Mouse (Mus musculus) heart, postnatal 25 days (tissue): ENCODE measurements around the gene Crx. TPM values are rescaled to one million over a fixed set of nuclear protein-coding genes. Genes with fewer than 3 reads are reported as not detected.
"Not testable (repeated sequence)": the region's sequence is repeated elsewhere in the genome, so short reads cannot be mapped to it uniquely, and the experiment has no call there.

ENCODE experiments used
- DNase-seq: peaks from one replicate; pipeline ENCODE4 v3.0.0; 2022; ENCODE audit warnings: low spot score
- intact Hi-C: fragments of 180-260 bp; cut with DNase I; formaldehyde crosslinking; loops from one replicate; pipeline ENCODE4 v1.15.1; 2025
- total RNA-seq, 2 experiments: library from RNA; stranded (reverse); gene quantifications; 2 replicates each; pipeline ENCODE4 v1.2.3; 2021

The Crx gene
- not detected for total RNA-seq

DNA sequence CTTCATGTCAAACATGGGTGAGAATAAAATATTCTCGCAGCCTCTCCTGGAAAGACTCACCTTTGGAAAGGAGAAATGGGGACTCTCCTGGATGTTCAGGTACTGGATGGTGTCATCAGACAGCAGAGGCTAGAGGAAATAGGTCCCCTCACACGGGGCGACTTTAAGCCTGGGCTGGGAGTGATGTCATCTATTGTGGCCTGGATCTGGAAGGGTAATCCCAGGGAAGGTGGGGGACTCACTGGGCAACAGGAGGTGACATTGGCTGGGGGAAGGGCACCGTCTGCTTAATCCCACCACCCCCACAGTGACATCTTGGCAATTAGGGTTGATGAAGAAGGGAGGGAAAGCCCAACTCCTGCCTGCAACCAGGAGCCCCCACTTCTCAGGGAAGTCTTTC, at the start of gene Crx:
Crx (minus strand) TSS at position 213 of the 400 bp plus-strand sequence.
- DNase-seq = no peak
- intact Hi-C loops = no loop called here

DNA sequence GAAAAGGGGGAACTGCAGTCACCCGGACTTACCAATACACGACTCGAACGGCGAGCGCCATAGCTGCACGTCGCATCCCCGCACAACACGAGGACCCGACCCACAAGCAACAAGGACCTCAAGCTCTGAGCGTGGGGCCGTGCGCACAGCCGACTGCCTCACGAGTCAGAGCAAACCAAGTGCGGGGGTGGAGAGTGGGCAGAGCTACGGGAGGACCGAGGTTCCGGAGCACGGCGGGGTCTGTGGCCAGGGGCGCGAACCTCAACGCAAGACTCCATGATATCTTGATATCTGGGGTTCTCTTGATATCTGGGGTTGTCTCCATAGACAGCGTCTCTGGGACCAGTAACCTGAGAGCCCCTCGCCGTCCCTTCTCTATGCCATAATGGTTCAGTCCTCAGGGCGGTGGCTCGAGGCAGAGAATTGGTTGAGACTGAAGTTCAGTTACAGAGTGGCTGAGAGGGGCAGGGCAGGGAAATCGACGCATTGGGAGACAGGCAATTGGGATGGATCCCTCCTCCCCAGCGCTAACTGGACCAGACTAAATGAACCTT, 42.5 kb upstream of the Crx start, which contains the start of gene Selenow:
Selenow (minus strand) TSS at position 183 of the 554 bp plus-strand sequence.
- peak; percentile 81 for DNase-seq
- intact Hi-C loops = no loop called here

DNA sequence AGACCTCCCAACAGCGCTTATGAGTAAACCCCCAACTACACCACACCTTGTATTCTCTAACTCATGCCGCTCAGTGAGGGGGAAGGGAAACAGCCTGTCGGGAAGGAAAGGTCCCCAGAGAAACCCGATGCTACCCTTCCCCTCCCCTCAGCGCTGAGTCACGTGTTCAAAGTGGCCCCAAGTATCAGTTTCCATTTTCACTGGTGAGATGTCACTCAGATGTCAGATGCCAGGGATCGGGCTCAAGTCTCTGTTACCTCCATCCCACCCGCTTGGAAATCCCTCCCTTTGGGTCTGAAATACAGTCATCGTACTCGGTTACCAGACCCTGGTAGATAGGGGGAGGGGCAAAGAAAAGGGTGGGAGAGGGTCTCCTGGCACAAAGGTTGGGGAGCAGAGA, 42.0 kb upstream of the Crx start:
- intact Hi-C loops = no loop called here
- DNase-seq = peak; percentile 13

DNA sequence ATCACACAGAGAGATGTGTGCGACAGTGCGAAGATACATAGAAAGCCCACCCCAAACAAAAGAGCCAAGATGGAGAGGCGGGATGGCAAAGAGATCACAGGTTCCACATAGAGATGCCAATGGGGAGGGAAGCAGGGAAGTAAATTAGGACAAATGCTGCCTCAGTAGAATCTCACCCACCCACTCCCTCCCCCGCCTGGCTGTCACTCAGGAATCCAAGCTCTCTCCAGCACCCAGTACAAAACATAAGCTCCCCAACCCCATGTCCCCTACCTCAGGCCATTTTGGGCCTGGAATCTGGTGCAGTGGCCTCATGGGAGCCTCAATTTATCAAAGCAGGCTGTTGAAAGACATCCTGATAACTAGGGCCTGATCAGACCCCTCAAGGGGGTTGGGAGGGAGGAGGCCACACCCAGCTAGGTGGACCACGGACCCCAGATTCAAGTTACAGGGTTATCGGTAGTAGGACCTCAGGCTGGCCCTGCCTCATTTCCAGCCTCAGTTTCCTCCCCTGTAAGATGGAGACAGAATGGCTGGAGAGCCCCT, 41.0 kb upstream of the Crx start:
- intact Hi-C loops = no loop called here
- DNase-seq = no peak

DNA sequence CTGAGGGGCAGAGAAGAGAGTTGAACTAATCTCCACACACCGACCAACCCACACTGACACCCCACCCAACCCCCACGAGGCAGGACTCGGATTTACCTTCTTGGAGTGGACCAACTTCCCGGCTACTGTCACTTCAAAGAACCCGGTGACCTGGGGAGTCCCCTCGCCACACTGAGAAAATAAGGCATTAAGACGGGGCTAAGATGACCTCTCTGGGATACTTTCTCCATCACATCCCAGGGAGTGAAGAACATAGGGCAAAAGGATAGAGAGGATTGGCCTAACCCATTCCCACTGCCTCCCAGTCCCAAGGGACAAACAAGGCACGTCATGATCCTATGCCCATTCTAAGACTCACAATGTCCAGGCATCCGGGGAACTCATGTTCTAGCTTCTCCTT, 40.2 kb upstream of the Crx start:
- intact Hi-C loops = no loop called here
- DNase-seq = no peak

DNA sequence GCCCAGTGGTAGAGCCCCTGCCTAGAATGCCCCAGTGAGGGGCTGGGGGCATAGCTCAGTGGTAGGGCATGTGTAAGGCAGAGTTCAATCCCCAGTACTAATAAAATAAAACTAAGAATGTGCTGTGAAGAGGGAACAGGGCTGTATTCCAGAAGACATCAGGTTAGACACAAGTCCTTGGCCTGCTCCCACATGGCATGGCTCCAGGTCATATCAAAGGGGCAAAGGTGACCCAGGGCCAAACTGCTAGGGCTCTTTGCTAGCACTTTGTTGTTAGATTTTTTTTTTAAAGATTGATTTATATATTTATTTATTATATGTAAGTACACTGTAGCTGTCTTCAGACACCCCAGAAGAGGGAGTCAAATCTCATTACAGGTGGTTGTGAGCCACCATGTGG, 38.6 kb upstream of the Crx start:
- intact Hi-C loops = no loop called here
- no peak for DNase-seq

DNA sequence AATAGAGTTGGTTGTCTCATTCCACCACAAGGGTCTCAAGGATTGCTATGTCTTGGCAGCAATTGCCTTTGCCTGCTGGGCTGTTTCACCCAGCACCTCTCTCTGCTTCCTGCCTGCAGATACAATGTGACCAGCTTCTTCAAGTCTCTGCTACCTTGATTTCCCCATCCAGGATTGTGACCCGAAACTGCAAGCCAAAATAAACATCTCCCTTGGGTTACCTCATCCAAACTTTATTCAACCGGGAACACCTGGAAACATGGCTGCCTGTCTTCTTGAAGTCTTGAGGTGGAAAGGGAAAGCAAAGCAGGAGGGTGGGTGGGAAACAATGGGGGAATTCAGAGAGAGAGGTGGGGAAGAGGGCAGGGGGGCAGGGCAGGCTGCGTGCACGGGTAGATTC, 37.2 kb upstream of the Crx start:
- intact Hi-C loops = no loop called here
- DNase-seq = no peak

DNA sequence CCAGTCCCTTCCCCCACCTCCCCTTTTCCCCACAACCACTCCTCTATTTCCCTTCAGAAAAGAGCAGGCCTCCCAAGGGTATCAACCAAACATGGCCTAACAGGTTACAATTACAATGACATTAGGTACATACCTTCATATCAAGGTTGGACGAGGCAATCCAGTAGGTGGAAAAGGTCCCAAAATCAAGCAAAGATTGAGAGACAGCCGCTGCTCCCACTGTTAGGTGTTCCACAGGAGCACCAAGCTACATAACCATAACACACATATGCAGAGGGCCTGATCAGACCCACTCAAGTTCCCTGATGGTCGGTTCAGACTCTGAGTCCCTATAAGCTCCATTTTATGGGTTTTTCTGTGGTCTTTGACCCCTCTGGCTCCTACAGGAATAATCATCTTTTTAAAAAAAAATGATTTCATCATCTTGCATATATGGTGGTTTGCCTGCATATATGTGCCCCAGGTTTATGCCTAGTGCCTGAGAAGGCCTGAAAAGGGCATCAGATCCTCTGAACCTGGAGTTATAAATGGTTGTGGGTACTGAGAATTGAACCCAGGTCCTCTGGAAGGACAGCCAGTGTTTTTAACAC, 36.5 kb upstream of the Crx start:
- no peak for DNase-seq
- intact Hi-C loops = no loop called here

DNA sequence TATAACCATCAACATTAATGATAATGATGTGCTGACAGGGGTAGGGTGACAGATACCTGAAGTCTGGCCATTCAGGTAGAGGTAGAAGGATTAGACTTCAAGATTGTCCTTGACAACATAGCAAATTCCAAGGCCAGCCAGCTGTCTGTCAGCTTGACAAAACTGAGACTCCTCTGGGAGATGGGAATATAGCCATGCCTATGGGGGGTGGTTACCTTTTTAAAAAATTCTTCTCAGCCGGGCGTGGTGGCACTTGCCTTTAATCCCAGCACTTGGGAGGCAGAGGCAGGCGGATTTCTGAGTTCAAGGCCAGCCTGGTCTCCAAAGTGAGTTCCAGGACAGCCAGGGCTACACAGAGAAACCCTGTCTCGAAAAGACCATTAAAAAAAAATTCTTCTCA, 35.9 kb upstream of the Crx start:
- DNase-seq, intact Hi-C loops: not testable (repeated sequence)

DNA sequence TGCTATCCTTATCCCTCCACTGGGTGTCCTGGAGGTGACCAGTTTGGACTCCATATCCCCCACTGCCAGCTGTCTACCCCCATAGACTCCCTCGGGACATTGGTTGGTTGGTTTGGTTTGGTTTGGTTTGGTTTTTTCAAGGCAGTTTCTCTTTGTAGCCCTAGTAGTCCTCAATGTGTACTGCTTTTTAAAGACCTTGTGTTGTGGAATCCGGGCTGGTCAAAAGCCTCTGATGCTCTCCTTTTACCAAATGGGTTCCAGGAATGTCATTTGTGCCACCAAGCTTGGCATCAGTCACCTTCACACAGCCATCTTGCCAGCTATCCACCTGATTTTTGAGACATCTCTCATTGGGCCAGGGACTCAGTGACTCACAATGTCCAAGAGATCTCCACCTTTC, 35.0 kb upstream of the Crx start:
- DNase-seq = no peak
- intact Hi-C loops = no loop called here

DNA sequence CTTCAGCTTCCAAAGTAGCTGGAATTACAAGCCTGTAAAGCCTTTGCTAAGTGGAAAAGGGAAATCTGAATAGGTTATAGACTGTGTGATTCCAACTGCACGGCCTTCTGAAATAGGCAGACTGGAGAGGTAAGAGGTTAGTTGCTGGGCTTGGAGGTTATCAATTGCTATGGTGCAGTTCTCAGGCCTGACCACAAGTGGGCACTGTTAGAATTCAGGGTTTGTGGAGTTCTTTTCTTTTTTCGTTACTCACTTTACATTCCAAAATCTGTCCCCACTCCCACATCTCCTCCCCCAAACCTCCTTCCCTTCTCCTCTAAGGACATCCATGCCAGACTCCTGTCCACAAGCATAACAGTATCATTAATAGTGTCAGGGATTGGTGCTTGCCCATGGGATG, 34.5 kb upstream of the Crx start:
- intact Hi-C loops = no loop called here
- DNase-seq = no peak

DNA sequence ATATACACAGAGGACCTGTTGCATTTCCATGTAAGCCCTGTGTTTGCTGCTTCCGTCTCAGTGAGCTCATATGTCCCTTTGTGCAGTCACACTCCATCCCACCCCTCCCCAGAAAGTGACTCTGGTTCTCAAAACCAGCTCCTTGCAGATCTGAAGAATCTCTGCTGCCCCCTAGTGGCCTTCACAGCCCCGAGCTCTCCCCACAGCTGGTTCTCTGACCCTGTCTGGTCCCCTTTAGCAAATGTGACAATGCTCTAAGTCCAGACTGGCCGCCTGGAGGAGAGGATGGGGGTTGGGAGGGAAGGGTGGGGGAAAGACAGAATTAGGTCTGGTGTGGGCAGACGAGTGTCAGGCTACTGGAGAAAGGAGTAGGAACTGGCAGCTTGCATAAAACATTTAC, 32.4 kb upstream of the Crx start:
- DNase-seq = no peak
- intact Hi-C loops = loop anchor here (1.0 kb wide), 1 partner anchor 53 kb away; no protein-coding TSS in a partner anchor

DNA sequence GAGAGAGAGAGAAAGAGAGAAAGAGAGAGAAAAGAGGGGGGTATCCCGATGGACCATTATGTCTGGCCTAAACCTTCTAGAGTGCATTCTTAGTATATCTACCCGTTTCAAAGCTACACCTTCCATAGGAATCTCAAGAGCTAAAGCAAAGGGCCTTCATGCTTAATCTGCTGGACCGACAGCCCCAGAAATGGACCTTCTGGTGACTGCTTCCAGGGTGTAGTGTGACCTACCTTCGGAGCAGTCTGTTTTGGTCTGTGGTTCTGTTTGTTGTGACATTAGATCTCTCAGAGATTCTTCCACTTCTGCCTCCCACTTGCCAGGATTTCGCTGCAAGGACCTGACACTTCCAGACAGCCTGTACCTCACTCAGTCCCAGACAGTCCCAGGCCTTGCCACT, 30.8 kb upstream of the Crx start:
- DNase-seq = no peak
- intact Hi-C loops = no loop called here

DNA sequence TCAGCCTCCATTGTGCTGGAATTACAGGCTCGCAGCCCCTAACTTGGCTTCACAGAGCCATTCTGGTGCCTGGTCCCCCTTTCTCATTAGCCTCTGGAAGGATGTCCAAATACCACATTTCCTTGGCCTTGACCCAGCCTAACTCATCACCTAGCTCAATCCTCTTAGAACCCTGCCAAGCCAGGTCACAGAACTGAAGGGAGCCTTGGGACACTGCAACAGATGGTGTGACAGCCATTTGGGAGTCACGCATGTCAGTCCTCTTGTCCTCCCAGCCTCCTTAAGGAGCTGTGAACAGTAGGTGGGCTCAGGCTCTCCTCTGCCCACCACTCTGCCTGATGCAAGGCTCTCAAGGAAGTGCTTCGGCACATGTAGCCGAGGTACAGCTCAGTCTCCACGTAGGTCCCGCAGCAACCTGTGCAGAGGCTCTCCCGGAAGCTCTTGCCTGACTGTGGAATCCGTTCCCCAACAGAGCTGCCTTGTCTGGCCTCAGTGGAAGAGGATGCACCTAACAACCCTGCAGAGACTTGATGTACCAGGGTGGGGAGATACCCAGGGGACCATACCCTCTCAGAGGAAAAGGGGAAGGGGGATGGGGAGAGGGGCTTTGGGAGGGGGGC, 28.3 kb upstream of the Crx start:
- no peak for DNase-seq
- intact Hi-C loops = no loop called here

DNA sequence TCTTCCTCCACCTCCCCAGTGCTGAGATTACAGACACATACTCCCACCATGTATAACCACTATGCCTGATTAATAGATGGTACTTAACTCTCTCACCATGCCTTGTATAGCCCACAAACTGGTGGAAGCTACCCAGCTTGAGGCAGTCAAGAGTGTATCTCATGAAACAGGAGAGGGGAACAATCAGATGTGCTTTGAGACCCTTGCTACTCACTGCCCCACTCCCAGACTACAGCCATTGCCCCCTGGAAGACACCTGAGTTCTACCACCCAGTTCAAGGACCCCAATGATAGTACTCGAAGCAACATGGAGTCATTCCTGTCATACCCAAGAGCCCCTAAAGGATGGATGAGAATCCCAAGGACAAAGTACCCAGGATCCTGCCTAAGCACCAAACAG, 26.8 kb upstream of the Crx start:
- intact Hi-C loops = no loop called here
- no peak for DNase-seq

DNA sequence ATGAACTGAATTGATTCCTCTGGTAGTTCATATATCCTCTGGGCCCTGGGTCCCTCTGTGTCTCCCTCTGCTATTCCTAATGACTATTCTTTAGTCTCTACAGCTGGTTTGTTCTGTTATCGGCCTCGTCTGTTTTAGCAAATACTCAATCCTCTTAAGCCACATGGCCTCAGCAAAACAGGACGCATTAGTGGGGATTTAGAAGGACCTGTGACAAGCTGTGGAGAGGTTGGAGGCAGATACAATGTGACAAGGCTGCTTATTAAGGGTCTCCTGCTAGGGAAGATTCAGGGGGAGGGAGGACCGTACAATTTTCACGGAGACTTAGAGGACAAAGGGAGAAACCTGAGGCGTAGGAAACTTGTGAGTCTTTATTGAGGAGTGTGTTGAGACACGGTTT, 26.1 kb upstream of the Crx start:
- intact Hi-C loops = no loop called here
- no peak for DNase-seq

DNA sequence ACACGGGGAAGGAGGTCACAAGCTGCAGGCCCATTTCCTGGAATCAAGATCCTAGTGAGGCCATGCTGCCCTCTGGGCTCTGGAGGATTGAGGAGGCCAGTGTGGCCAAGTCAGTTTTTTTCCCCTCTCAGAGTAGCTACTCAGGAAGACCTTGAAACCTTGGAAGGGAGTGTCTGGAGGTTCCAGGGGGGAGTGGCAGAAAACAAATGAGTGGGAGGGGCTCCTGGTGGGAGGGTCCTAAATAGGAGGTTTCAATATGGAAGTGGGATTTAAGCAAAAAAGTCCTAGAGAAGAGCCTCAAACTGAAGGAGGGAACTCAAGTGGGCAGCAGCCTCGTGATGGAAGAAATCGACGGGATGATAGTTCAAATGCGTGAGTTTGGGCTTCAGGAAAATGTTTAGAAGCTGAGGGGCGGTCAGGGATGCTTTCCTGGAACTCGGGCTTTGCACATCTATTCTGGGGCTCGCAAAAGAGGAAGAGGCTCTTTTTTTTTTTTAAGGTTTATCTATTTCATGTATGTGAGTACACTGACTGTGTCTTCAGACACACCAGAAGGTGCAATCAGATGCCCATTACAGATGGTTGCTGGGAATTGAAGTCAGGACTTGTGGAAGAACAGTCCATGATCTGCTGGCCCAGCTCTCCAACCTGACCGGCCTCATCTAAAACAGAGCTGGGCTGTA, 21.7 kb upstream of the Crx start:
- intact Hi-C loops = no loop called here
- no peak for DNase-seq

DNA sequence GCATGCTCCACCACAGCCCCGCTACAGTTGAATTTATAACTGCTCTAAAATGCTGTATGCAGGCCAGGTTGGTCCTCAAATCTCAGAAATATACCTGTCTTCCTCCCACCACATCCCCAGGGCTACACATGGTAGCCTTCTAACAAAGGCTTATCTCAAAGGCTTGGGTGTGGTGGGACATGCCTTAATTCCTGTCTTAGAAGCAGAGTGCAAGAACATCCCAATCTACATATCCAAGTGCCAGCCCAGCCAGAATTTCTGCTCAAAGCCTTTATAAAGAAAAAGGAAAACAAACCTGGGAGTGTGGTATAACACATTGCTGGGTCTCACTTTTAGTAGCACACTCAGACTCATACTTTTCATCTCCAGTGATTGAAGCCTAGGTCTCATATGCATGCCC, 14.5 kb upstream of the Crx start:
- intact Hi-C loops = no loop called here
- no peak for DNase-seq

DNA sequence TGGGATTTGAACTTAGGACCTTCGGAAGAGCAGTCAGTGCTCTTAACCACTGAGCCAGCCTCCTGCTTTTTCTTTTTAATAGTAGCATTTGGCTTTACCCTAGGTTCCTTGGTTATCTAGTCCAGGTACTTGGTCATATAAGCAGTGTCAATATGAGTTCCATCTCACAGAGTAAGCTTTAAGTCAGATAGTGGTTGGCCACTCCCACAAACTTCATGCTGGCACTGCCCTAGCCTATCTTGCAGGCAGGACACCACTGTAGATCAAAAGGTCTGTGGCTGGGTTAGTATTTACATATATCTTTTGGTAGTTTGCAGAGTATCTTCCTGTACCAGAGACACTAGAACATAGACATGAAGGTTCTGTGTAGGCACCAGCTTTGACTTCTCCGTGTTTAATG, 4.4 kb upstream of the Crx start:
- intact Hi-C loops = no loop called here
- no peak for DNase-seq

DNA sequence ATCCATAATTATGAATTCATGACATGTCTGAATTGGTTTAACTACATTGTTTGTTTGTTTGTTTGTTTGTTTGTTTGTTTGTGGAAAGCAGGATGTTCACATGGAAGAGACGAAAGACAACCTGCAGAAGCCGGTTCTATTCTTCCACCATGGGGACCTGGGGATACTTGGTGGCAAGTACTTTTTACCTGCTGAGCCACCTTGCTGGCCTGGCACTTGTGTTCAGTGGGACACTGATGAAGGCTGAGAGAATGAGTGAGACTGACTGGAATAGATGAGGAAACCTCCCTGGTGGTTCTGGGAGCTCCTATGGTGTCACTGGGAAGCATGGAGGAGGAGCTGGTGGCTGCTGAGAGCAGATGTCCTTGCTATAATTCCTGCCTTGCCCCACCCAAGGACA, 2.5 kb upstream of the Crx start, which contains the start of gene Crxos:
Crxos (plus strand) TSS at position 301 of the 400 bp plus-strand sequence.
- intact Hi-C loops = no loop called here

DNA sequence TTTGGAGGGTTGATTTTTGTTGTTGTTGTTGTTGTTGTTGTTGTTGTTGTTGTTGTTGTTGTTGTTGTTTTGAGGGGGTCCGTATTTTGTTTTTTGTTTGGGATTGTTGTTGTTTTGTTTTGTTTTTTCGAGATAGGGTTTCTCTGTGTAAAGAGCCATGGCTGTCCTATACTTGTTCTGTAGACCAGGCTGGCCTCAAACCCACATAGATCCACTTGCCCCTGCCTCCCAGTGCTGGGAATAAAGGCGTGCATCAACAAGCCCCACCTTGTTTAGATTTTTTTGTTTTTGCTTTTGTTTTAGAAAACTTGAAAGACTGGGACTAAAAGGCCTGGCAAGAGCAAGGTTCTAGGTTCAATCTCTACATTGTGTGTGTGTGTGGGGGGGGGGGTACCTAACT, 2.1 kb upstream of the Crx start:
- no peak for DNase-seq
- intact Hi-C loops = no loop called here

More for the DNA sequence above, 2.5 kb upstream of the Crx start, which contains the start of gene Crxos:
- no peak for DNase-seq
